Mouse (Mus musculus): ENCODE data around the gene Tmem106b. TPM values are rescaled to one million over a fixed set of nuclear protein-coding genes. Genes with fewer than 3 reads are reported as not detected.
A peak's percentile ranks its signal among the peaks of the same experiment; 100 is the strongest.

The Tmem106b gene
- polyA plus RNA-seq, 1 experiment from 2014 or later = 49.4 TPM

DNA sequence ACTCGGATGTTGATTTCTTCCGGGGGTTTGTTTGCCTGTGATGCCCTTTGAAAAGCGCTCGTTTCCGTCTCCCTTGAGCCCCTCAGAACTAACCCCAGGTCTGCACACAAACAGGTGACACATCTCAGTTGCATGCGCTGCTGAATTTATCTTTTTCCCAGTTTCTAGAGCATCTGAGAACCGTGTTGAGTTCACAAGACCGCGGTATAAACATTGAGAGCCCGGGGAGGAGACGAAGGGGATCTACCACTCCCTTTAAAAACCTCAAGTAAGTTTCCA, 527 bp downstream of the Tmem106b start:
- ATAC-seq (ENCODE audit: low read depth) = no peak; the same call in 1 of the 2 replicates
- 3% methylated on average over 11 of the region's 11 CpGs for WGBS
- Histone ChIP-seq H3K4me1 (ENCODE audit: control insufficient read depth, insufficient read depth, low read length) (peaks cover 8% of the 10 kb centered on the region; the same call in 1 of the 2 replicates), H3K4me3 (ENCODE audit: low read depth, low read length) (peak overlapping the region; percentile 95), H3K9ac (replicated peaks; ENCODE audit: low read depth, low read length) (peak overlapping the region; percentile 97), H3K27me3 (ENCODE audit: control insufficient read depth, insufficient read depth, low read length) (no peaks in the 10 kb centered on the region), H3K27ac (ENCODE audit: low read depth, low read length) (peak overlapping the region; percentile 73; the same call in 1 of the 2 replicates), H3K4me2 (ENCODE audit: low read depth, low read length) (peak overlapping the region; percentile 74), H3K9me3 (ENCODE audit: control insufficient read depth, low read length) (no peaks in the 10 kb centered on the region), H3K36me3 (ENCODE audit: control insufficient read depth, insufficient read depth, low read length) (peaks cover 5% of the 10 kb centered on the region)

DNA sequence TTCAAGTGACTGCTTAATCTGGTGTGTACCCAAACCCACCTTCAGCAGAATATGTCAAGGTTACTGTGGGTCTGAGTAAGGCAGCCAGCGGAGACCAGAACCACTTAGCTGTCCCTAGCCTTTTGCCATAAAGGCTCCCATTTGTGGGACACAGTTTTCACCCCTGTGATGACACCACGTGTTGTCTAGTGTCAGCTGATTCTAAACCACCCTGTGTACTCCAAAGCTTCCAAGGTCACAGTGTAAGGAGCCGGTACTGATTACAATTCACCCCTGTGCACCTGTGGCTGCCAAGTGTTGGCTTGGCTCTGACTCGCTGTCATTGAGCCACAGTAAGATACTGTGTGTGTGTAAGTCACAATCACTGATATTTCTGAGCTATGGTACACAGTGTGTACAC, 926 bp downstream of the Tmem106b start:
- peak overlapping the region; percentile 97 for H3K9ac ChIP-seq (replicated peaks; ENCODE audit: low read depth, low read length)
- peaks cover 6% of the 10 kb centered on the region for H3K36me3 ChIP-seq (ENCODE audit: control insufficient read depth, insufficient read depth, low read length)
- peak overlapping the region; percentile 74 for H3K4me2 ChIP-seq (ENCODE audit: low read depth, low read length)
- H3K27ac ChIP-seq (ENCODE audit: low read depth, low read length) = peak overlapping the region; percentile 73; the same call in 1 of the 2 replicates
- 48% methylated on average over 4 of the region's 4 CpGs for WGBS
- H3K9me3 ChIP-seq (ENCODE audit: control insufficient read depth, low read length) = no peaks in the 10 kb centered on the region
- peak; percentile 9; the same call in 1 of the 2 replicates for ATAC-seq (ENCODE audit: low read depth)
- H3K4me1 ChIP-seq (ENCODE audit: control insufficient read depth, insufficient read depth, low read length) = peaks cover 8% of the 10 kb centered on the region; the same call in 1 of the 2 replicates
- no peaks in the 10 kb centered on the region for H3K27me3 ChIP-seq (ENCODE audit: control insufficient read depth, insufficient read depth, low read length)
- H3K4me3 ChIP-seq (ENCODE audit: low read depth, low read length) = peak overlapping the region; percentile 95

GRCm38 (mm10) chr6:13073036-13073435, 3.5 kb downstream of the Tmem106b start:
- Histone ChIP-seq H3K9me3 (ENCODE audit: control insufficient read depth, low read length) (no peaks in the 10 kb centered on the region), H3K4me3 (ENCODE audit: low read depth, low read length) (no peak overlapping the region), H3K4me1 (ENCODE audit: control insufficient read depth, insufficient read depth, low read length) (peaks cover 8% of the 10 kb centered on the region; the same call in 1 of the 2 replicates), H3K9ac (replicated peaks; ENCODE audit: low read depth, low read length) (no peak overlapping the region), H3K36me3 (ENCODE audit: control insufficient read depth, insufficient read depth, low read length) (peaks cover 14% of the 10 kb centered on the region), H3K27ac (ENCODE audit: low read depth, low read length) (no peak overlapping the region), H3K4me2 (ENCODE audit: low read depth, low read length) (no peak overlapping the region), H3K27me3 (ENCODE audit: control insufficient read depth, insufficient read depth, low read length) (no peaks in the 10 kb centered on the region)
- no peak for ATAC-seq (ENCODE audit: low read depth)
- WGBS = 96% methylated on average over 4 of the region's 4 CpGs

DNA sequence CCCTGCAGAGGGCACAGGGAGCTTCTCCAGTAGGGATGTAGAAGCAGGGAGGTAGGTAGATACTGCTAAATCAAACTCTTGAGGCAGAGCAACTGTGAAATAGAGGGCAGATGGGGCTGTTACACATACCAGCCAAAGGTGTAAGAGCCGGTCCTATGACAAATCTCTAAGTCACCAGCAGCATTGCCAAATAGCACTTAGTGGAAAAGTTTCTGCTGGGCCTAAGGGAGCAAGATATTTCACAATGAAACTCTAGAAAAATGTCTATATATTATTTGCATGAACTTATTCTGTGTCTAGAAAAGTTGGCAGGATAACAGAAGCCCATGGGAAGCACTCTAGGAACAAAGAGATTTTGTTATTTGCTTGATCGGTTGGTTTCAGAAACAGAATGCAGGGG, 4.3 kb downstream of the Tmem106b start:
- Histone ChIP-seq H3K9me3 (ENCODE audit: control insufficient read depth, low read length) (no peaks in the 10 kb centered on the region), H3K4me1 (ENCODE audit: control insufficient read depth, insufficient read depth, low read length) (peaks cover 8% of the 10 kb centered on the region; the same call in 1 of the 2 replicates), H3K27me3 (ENCODE audit: control insufficient read depth, insufficient read depth, low read length) (no peaks in the 10 kb centered on the region), H3K9ac (replicated peaks; ENCODE audit: low read depth, low read length) (no peak overlapping the region), H3K36me3 (ENCODE audit: control insufficient read depth, insufficient read depth, low read length) (peaks cover 22% of the 10 kb centered on the region), H3K4me3 (ENCODE audit: low read depth, low read length) (no peak overlapping the region), H3K4me2 (ENCODE audit: low read depth, low read length) (no peak overlapping the region), H3K27ac (ENCODE audit: low read depth, low read length) (no peak overlapping the region)
- 84% methylated on average over 2 of the region's 2 CpGs for WGBS
- ATAC-seq (ENCODE audit: low read depth) = no peak

- Histone ChIP-seq H3K36me3 (ENCODE audit: control insufficient read depth, insufficient read depth, low read length) (peaks cover 35% of the 10 kb centered on the region), H3K9ac (replicated peaks; ENCODE audit: low read depth, low read length) (no peak overlapping the region)
Measured at GRCm38 (mm10) chr6:13082881-13083280, 13.3 kb downstream of the Tmem106b start.

GRCm38 (mm10) chr6:13096656-13097435, 27.3 kb downstream of the Tmem106b start:
- Histone ChIP-seq H3K9ac (replicated peaks; ENCODE audit: low read depth, low read length) (no peak overlapping the region), H3K4me3 (ENCODE audit: low read depth, low read length) (no peak overlapping the region), H3K27me3 (ENCODE audit: control insufficient read depth, insufficient read depth, low read length) (no peaks in the 10 kb centered on the region), H3K27ac (ENCODE audit: low read depth, low read length) (no peak overlapping the region), H3K36me3 (ENCODE audit: control insufficient read depth, insufficient read depth, low read length) (no peaks in the 10 kb centered on the region), H3K9me3 (ENCODE audit: control insufficient read depth, low read length) (no peaks in the 10 kb centered on the region), H3K4me2 (ENCODE audit: low read depth, low read length) (no peak overlapping the region), H3K4me1 (ENCODE audit: control insufficient read depth, insufficient read depth, low read length) (no peaks in the 10 kb centered on the region)
- no peak for ATAC-seq (ENCODE audit: low read depth)
- WGBS = 78% methylated on average over 2 of the region's 2 CpGs

More at GRCm38 (mm10) chr6:13082881-13083280, 13.3 kb downstream of the Tmem106b start:
- no peaks in the 10 kb centered on the region for H3K9me3 ChIP-seq (ENCODE audit: control insufficient read depth, low read length)
- no peak overlapping the region for H3K27ac ChIP-seq (ENCODE audit: low read depth, low read length)
- H3K4me2 ChIP-seq (ENCODE audit: low read depth, low read length) = no peak overlapping the region
- no peaks in the 10 kb centered on the region for H3K27me3 ChIP-seq (ENCODE audit: control insufficient read depth, insufficient read depth, low read length)
- no peak for ATAC-seq (ENCODE audit: low read depth)
- H3K4me3 ChIP-seq (ENCODE audit: low read depth, low read length) = no peak overlapping the region
- no peaks in the 10 kb centered on the region for H3K4me1 ChIP-seq (ENCODE audit: control insufficient read depth, insufficient read depth, low read length)
- 91% methylated on average over 9 of the region's 9 CpGs for WGBS

- no peaks in the 10 kb centered on the region for H3K4me1 ChIP-seq (ENCODE audit: control insufficient read depth, insufficient read depth, low read length)
- no peak for ATAC-seq (ENCODE audit: low read depth)
- no peaks in the 10 kb centered on the region for H3K9me3 ChIP-seq (ENCODE audit: control insufficient read depth, low read length)
- WGBS = 94% methylated on average over 2 of the region's 2 CpGs
- H3K4me2 ChIP-seq (ENCODE audit: low read depth, low read length) = no peak overlapping the region
- H3K9ac ChIP-seq (replicated peaks; ENCODE audit: low read depth, low read length) = no peak overlapping the region
- H3K27me3 ChIP-seq (ENCODE audit: control insufficient read depth, insufficient read depth, low read length) = no peaks in the 10 kb centered on the region
- H3K36me3 ChIP-seq (ENCODE audit: control insufficient read depth, insufficient read depth, low read length) = no peaks in the 10 kb centered on the region
- no peak overlapping the region for H3K4me3 ChIP-seq (ENCODE audit: low read depth, low read length)
- H3K27ac ChIP-seq (ENCODE audit: low read depth, low read length) = no peak overlapping the region
Measured at GRCm38 (mm10) chr6:13100137-13100536, 30.6 kb downstream of the Tmem106b start.

- Histone ChIP-seq H3K27ac (ENCODE audit: low read depth, low read length) (no peak overlapping the region), H3K9ac (replicated peaks; ENCODE audit: low read depth, low read length) (no peak overlapping the region), H3K27me3 (ENCODE audit: control insufficient read depth, insufficient read depth, low read length) (no peaks in the 10 kb centered on the region), H3K4me2 (ENCODE audit: low read depth, low read length) (no peak overlapping the region), H3K36me3 (ENCODE audit: control insufficient read depth, insufficient read depth, low read length) (no peaks in the 10 kb centered on the region), H3K4me3 (ENCODE audit: low read depth, low read length) (no peak overlapping the region), H3K9me3 (ENCODE audit: control insufficient read depth, low read length) (no peaks in the 10 kb centered on the region), H3K4me1 (ENCODE audit: control insufficient read depth, insufficient read depth, low read length) (no peaks in the 10 kb centered on the region)
- no peak for ATAC-seq (ENCODE audit: low read depth)
- WGBS = 73% methylated on average over 1 of the region's 1 CpGs
Measured at GRCm38 (mm10) chr6:13108662-13109061, 39.1 kb downstream of the Tmem106b start.

DNA sequence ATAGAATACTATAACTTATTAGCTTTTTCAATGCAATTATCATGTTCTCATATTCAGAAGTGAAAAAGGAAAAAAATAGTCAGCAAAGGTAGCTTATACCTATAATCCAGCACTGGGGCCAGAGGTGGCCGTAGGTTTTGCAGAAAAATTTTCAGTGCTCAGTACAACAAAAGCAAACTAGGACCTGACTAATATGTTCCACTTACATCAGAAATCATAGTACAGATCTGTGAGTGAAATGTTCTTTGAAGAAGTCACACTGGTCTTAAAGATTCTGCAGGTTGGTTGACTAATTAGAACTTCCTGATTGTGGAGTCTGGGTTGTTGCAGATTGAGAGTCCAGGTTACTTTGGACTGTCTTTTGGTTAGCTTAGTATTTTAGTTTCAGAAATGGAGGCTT, 67.7 kb downstream of the Tmem106b start:
- Histone ChIP-seq H3K27ac (ENCODE audit: low read depth, low read length) (no peak overlapping the region), H3K9ac (replicated peaks; ENCODE audit: low read depth, low read length) (no peak overlapping the region), H3K36me3 (ENCODE audit: control insufficient read depth, insufficient read depth, low read length) (no peaks in the 10 kb centered on the region), H3K4me1 (ENCODE audit: control insufficient read depth, insufficient read depth, low read length) (no peaks in the 10 kb centered on the region), H3K27me3 (ENCODE audit: control insufficient read depth, insufficient read depth, low read length) (no peaks in the 10 kb centered on the region), H3K9me3 (ENCODE audit: control insufficient read depth, low read length) (no peaks in the 10 kb centered on the region), H3K4me2 (ENCODE audit: low read depth, low read length) (no peak overlapping the region), H3K4me3 (ENCODE audit: low read depth, low read length) (no peak overlapping the region)
- WGBS = 97% methylated on average over 1 of the region's 1 CpGs
- ATAC-seq (ENCODE audit: low read depth) = no peak
